Mouse (Mus musculus): Measurements from ENCODE around the gene Dusp1. TPM values are rescaled to one million over a fixed set of nuclear protein-coding genes. Genes with fewer than 3 reads are reported as not detected.

Gene Dusp1
- 41.8 and 43.0 TPM in 2 replicates for total RNA-seq (2014; fragmentation: Nextera tagmentation)
- total RNA-seq (2017) = 4.9 and 5.0 TPM in 2 replicates
- 5.5 and 6.3 TPM in 2 replicates for polyA plus RNA-seq (2012)

DNA sequence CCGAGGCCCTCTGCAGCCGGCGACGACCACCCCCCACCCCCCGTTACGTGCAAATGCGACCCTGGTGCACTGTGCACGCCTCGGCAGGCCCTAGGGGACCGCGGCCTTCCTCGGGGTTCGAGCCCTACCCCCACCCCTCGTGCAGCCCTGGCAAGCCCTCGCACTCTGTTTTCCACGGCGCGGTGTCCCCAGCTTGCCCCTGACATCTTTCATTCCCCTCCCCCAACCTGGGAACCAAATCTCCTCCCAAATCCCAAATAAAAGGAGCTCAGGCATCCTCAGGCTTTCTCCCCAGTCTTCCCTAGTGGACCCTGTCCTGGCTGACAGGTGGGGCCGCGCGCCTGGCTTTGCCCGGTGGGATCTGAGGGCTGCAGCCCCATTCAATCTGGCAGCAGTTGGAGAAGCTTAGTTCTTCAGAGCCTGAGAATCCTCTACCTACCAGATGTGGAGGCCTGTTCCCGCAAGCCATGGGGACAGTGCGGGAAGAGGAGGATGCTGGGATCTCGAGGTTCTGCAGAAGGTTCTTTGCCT is at the start of gene Dusp1:
Gene Dusp1 (minus strand): TSS at position 478 of the 531 bp plus-strand sequence.
- Histone ChIP-seq H3K36me3 (replicated peaks) (peaks cover 37% of the 10 kb centered on the region), H3K4me3 (ENCODE audit: low read depth, low read length) (peak within 1 kb of the TSS; percentile 90), H3K4me1 (ENCODE audit: insufficient read depth, low read depth, low read length) (peaks cover 49% of the 10 kb centered on the region), H3K9me3 (replicated peaks) (peaks cover 2% of the 10 kb centered on the region; the same call in 1 of the 2 replicates), H3K27me3 (ENCODE audit: insufficient read depth, low read length) (peaks cover 6% of the 10 kb centered on the region)
- DNase-seq (ENCODE audit: low spot score) (no peak), ATAC-seq (ENCODE audit: extremely low read depth, insufficient number of reproducible peaks, low FRiP score, poor library complexity, severe bottlenecking) (no peak)
- TF ChIP-seq CTCF (IDR thresholded peaks at IDR 0.05; ENCODE audit: low read depth, low read length) (no peak), TAL1 (conservative IDR thresholded peaks at IDR 0.05; ENCODE audit: low read depth, low read length) (no peak), GATA2 (IDR thresholded peaks at IDR 0.05; ENCODE audit: borderline replicate concordance, low read depth, low read length) (no peak), GATA1 (IDR thresholded peaks at IDR 0.05; ENCODE audit: borderline replicate concordance, low read length) (no peak), POLR2AphosphoS5 (IDR thresholded peaks at IDR 0.05; ENCODE audit: insufficient replicate concordance, low read depth, low read length) (no peak)

DNA sequence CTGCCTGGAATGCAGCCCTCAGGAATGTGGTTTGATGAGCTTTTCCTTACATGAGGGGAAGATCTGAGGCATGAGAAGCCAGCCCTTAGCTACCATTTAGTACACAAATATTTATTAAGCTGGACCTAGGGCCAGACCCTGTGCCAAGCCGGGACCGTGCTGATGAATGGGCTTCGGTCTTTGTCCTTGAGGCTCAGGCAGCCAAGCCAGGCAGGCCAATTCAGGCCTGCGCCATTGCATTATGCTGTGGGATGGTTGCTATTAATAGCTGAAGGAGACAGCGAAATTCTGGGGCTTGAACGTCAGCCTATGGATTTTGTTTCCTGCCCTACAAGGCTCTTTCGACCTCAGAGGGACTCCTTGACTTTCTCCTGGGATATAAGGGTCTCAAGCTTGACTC is 49.4 kb upstream of the Dusp1 start:
- DNase-seq (ENCODE audit: low spot score) (no peak), ATAC-seq (ENCODE audit: extremely low read depth, insufficient number of reproducible peaks, low FRiP score, poor library complexity, severe bottlenecking) (no peak)
- no peak for TF ChIP-seq TAL1 (conservative IDR thresholded peaks at IDR 0.05; ENCODE audit: low read depth, low read length)
- TF ChIP-seq GATA1 (IDR thresholded peaks at IDR 0.05; ENCODE audit: borderline replicate concordance, low read length) = no peak
- TF ChIP-seq POLR2AphosphoS5 (IDR thresholded peaks at IDR 0.05; ENCODE audit: insufficient replicate concordance, low read depth, low read length) = no peak
- TF ChIP-seq CTCF (IDR thresholded peaks at IDR 0.05; ENCODE audit: low read depth, low read length) = no peak
- no peak overlapping the region for H3K4me3 ChIP-seq (ENCODE audit: low read depth, low read length)
- no peaks in the 10 kb centered on the region for H3K9me3 ChIP-seq (replicated peaks)
- H3K27me3 ChIP-seq (ENCODE audit: insufficient read depth, low read length) = no peaks in the 10 kb centered on the region
- H3K36me3 ChIP-seq (replicated peaks) = peaks cover 86% of the 10 kb centered on the region
- no peaks in the 10 kb centered on the region for H3K4me1 ChIP-seq (ENCODE audit: insufficient read depth, low read depth, low read length)

- no peak overlapping the region for H3K4me3 ChIP-seq (ENCODE audit: low read depth, low read length)
- peaks cover 89% of the 10 kb centered on the region for H3K36me3 ChIP-seq (replicated peaks)
- no peak for DNase-seq (ENCODE audit: low spot score)
- TF ChIP-seq GATA2 (IDR thresholded peaks at IDR 0.05; ENCODE audit: borderline replicate concordance, low read depth, low read length) (no peak), GATA1 (IDR thresholded peaks at IDR 0.05; ENCODE audit: borderline replicate concordance, low read length) (no peak), CTCF (IDR thresholded peaks at IDR 0.05; ENCODE audit: low read depth, low read length) (no peak), TAL1 (conservative IDR thresholded peaks at IDR 0.05; ENCODE audit: low read depth, low read length) (no peak)
- peaks cover 14% of the 10 kb centered on the region for H3K4me1 ChIP-seq (ENCODE audit: insufficient read depth, low read depth, low read length)
- H3K9me3 ChIP-seq (replicated peaks) = no peaks in the 10 kb centered on the region
- no peak for ATAC-seq (ENCODE audit: extremely low read depth, insufficient number of reproducible peaks, low FRiP score, poor library complexity, severe bottlenecking)
- no peaks in the 10 kb centered on the region for H3K27me3 ChIP-seq (ENCODE audit: insufficient read depth, low read length)
Observed at GRCm38 (mm10) chr17:26609820-26610219, 47.9 kb upstream of the Dusp1 start.

DNA sequence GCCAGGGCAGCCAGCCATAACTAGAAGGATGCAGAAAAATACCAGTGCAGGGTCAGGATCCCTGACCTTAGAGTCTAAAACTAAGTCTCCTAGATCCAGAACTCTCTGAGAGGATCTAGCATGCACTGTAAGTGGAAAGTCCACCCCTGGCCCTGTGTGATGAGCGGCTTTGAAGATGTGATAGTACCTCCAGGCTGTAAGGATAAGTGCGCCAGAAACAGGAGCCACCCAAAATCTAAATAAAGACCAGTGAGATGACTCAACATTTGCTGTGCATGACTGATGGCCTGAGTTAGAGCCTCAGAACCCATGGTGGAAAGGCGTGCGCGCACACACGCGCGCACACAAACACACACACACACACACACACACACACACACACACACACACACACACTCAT is 46.9 kb upstream of the Dusp1 start:
- DNase-seq (ENCODE audit: low spot score) (no peak), ATAC-seq (ENCODE audit: extremely low read depth, insufficient number of reproducible peaks, low FRiP score, poor library complexity, severe bottlenecking) (no peak)
- Histone ChIP-seq H3K27me3 (ENCODE audit: insufficient read depth, low read length) (no peaks in the 10 kb centered on the region), H3K9me3 (replicated peaks) (no peaks in the 10 kb centered on the region), H3K4me3 (ENCODE audit: low read depth, low read length) (no peak overlapping the region), H3K4me1 (ENCODE audit: insufficient read depth, low read depth, low read length) (peaks cover 16% of the 10 kb centered on the region), H3K36me3 (replicated peaks) (peaks cover 87% of the 10 kb centered on the region)
- TF ChIP-seq TAL1 (conservative IDR thresholded peaks at IDR 0.05; ENCODE audit: low read depth, low read length) (no peak), GATA1 (IDR thresholded peaks at IDR 0.05; ENCODE audit: borderline replicate concordance, low read length) (no peak), GATA2 (IDR thresholded peaks at IDR 0.05; ENCODE audit: borderline replicate concordance, low read depth, low read length) (no peak), POLR2AphosphoS5 (IDR thresholded peaks at IDR 0.05; ENCODE audit: insufficient replicate concordance, low read depth, low read length) (no peak), CTCF (IDR thresholded peaks at IDR 0.05; ENCODE audit: low read depth, low read length) (no peak)

DNA sequence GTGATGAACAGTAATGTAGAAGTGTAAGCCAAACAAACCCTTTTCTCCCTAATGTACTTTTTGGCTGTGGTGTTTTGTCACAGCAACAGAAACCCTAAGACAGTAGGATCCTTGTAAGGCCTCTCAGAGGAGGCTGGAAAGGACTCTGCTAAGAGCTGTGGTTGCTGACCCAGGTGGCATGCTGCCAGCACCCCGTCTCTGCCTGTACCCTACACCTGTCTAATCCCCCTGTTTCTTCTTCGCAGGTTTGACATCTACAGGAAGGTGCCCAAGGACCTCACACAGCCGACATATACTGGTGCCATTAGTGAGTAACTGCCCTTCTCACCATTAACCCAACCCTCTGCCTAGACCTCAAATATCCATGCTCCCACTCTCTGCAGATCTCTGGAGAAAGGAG is 46.4 kb upstream of the Dusp1 start:
- Histone ChIP-seq H3K4me1 (ENCODE audit: insufficient read depth, low read depth, low read length) (peaks cover 16% of the 10 kb centered on the region), H3K9me3 (replicated peaks) (no peaks in the 10 kb centered on the region), H3K36me3 (replicated peaks) (peaks cover 87% of the 10 kb centered on the region), H3K4me3 (ENCODE audit: low read depth, low read length) (no peak overlapping the region), H3K27me3 (ENCODE audit: insufficient read depth, low read length) (no peaks in the 10 kb centered on the region)
- ATAC-seq (ENCODE audit: extremely low read depth, insufficient number of reproducible peaks, low FRiP score, poor library complexity, severe bottlenecking) (no peak), DNase-seq (ENCODE audit: low spot score) (no peak)
- TF ChIP-seq GATA1 (IDR thresholded peaks at IDR 0.05; ENCODE audit: borderline replicate concordance, low read length) (no peak), GATA2 (IDR thresholded peaks at IDR 0.05; ENCODE audit: borderline replicate concordance, low read depth, low read length) (no peak), CTCF (IDR thresholded peaks at IDR 0.05; ENCODE audit: low read depth, low read length) (no peak), TAL1 (conservative IDR thresholded peaks at IDR 0.05; ENCODE audit: low read depth, low read length) (no peak), POLR2AphosphoS5 (IDR thresholded peaks at IDR 0.05; ENCODE audit: insufficient replicate concordance, low read depth, low read length) (no peak)

GRCm38 (mm10) chr17:26606516-26606915 is 44.6 kb upstream of the Dusp1 start:
- H3K4me3 ChIP-seq (ENCODE audit: low read depth, low read length) = no peak overlapping the region
- peaks cover 91% of the 10 kb centered on the region for H3K36me3 ChIP-seq (replicated peaks)
- TF ChIP-seq POLR2AphosphoS5 (IDR thresholded peaks at IDR 0.05; ENCODE audit: insufficient replicate concordance, low read depth, low read length) (no peak), CTCF (IDR thresholded peaks at IDR 0.05; ENCODE audit: low read depth, low read length) (no peak), GATA2 (IDR thresholded peaks at IDR 0.05; ENCODE audit: borderline replicate concordance, low read depth, low read length) (no peak), GATA1 (IDR thresholded peaks at IDR 0.05; ENCODE audit: borderline replicate concordance, low read length) (no peak), TAL1 (conservative IDR thresholded peaks at IDR 0.05; ENCODE audit: low read depth, low read length) (no peak)
- no peak for ATAC-seq (ENCODE audit: extremely low read depth, insufficient number of reproducible peaks, low FRiP score, poor library complexity, severe bottlenecking)
- H3K9me3 ChIP-seq (replicated peaks) = no peaks in the 10 kb centered on the region
- no peaks in the 10 kb centered on the region for H3K27me3 ChIP-seq (ENCODE audit: insufficient read depth, low read length)
- H3K4me1 ChIP-seq (ENCODE audit: insufficient read depth, low read depth, low read length) = peaks cover 24% of the 10 kb centered on the region
- DNase-seq (ENCODE audit: low spot score) = no peak
